Mouse (Mus musculus) bone marrow macrophage, adult 2 months (primary cell): ENCODE results near the gene Phf1. TPM values are rescaled to one million over a fixed set of nuclear protein-coding genes. Genes with fewer than 3 reads are reported as not detected.
"Not testable (repeated sequence)": the region's sequence is repeated elsewhere in the genome, so short reads cannot be mapped to it uniquely, and the experiment has no call there.

Source experiments
- H3K27ac ChIP-seq: 2 replicates; pipeline ENCODE4 v1.5.1; 2012; ENCODE audit warnings: low read depth, low read length; ENCODE audit not compliant: insufficient read depth
- H3K4me1 ChIP-seq: 2 replicates; pipeline ENCODE4 v1.6.1; 2012; ENCODE audit warnings: low read length; ENCODE audit not compliant: control insufficient read depth, insufficient read depth
- H3K4me3 ChIP-seq: 2 replicates; pipeline ENCODE4 v1.5.1; 2012; ENCODE audit warnings: mild to moderate bottlenecking, low read length, moderate library complexity; ENCODE audit not compliant: insufficient read depth
- CTCF ChIP-seq: IDR thresholded peaks from 2 replicates; pipeline ENCODE4 v1.5.1; 2012; ENCODE audit warnings: low read depth, mild to moderate bottlenecking, low read length, moderate library complexity
- POLR2A ChIP-seq: IDR thresholded peaks from 2 replicates; pipeline ENCODE4 v1.6.1; 2012; ENCODE audit warnings: mild to moderate bottlenecking, low read depth, low read length, borderline replicate concordance
- polyA plus RNA-seq: library from polyadenylated mRNA; stranded (reverse); fragments of >200 nt; gene quantifications from 2 replicates; pipeline ENCODE4 v1.2.4, GENCODE M21; 2012; ENCODE audit not compliant: missing spikeins, insufficient read depth, insufficient read length

The Phf1 gene
- polyA plus RNA-seq, 1 experiment, result 34.3 TPM

DNA sequence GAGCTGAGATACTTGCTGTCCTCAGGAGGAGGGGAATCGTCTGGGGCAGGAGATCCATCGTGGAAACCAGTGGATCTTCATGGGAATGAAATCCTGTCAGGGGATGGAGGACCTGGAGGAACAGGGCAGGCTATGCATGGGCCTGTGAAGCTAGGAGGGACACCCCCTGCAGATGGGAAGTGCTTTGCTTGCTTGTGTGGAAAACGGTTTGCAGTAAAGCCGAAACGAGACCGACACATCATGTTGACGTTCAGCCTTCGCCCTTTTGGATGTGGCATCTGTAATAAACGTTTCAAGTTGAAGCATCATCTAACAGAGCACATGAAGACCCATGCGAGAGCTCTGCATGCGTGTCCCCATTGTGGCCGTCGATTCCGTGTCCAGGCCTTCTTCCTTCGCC is 41.7 kb downstream of the Phf1 start:
- peaks cover 16% of the 10 kb centered on the region for H3K4me1 ChIP-seq
- peak overlapping the region; percentile 76 for H3K4me3 ChIP-seq
- H3K27ac ChIP-seq, result no peak overlapping the region
- TF ChIP-seq POLR2A (no peak), CTCF (no peak)

DNA sequence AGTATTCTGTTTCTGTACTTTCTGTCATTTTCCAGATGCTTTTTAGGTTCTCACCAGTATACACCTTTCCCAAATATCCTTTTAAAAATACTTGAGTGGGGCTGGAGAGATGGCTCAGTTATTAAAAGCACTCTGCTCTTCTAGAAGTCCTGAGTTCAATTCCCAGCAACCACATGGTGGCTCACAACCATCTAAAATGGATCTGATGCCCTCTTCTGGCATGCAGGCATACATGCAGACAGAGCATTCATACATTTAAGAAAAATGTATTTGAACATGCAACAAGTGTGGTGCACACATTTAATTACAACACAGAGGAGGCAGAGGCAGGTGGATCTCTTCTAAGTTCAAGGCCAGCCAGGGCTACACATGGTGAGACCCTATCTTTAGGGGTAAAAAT is 42.6 kb downstream of the Phf1 start:
- TF ChIP-seq CTCF (no peak), POLR2A (no peak)
- Histone ChIP-seq H3K4me1 (peaks cover 19% of the 10 kb centered on the region), H3K4me3 (no peak overlapping the region), H3K27ac (no peak overlapping the region)

DNA sequence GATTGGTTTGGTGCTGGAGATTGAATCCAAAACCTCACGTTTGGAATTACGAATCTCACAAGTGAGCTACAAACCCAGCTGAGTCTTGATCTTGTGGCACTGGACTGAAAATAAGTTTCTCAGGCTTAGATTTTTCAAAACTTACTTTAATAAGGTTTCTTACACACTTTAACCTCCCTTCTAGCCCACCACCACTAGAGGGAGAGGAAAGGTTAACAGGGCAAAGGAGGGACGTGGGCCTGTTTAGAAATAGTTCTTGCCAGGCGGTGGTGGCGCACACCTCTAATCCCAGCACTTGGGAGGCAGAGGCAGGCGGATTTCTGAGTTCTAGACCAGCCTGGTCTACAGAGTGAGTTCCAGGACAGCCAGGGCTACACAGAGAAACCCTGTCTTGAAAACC is 44.5 kb downstream of the Phf1 start:
- not testable (repeated sequence) for H3K27ac ChIP-seq, H3K4me3 ChIP-seq
- H3K4me1 ChIP-seq, result peaks cover 19% of the 10 kb centered on the region

DNA sequence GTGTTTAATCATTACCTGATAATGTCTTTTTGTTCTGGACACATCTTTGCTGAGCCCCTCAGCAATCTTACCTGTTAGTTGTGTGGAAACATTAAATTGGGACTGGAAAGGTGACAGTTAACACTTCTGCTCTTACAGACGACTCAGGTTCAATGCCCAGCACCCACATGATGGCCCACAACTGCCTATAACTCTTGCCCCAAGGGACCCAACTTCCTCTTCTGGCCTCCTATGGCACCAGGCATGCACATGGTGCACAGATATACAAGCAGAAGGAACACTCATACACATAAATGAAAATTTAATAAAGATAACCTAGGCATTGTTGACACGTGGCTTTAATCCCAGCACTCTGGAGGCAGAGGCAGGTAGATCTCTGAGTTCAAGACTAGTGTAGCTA is 46.6 kb downstream of the Phf1 start:
- no peak for TF ChIP-seq POLR2A
- TF ChIP-seq CTCF, result no peak
- Histone ChIP-seq H3K4me1 (peaks cover 15% of the 10 kb centered on the region), H3K27ac (no peak overlapping the region), H3K4me3 (no peak overlapping the region)

DNA sequence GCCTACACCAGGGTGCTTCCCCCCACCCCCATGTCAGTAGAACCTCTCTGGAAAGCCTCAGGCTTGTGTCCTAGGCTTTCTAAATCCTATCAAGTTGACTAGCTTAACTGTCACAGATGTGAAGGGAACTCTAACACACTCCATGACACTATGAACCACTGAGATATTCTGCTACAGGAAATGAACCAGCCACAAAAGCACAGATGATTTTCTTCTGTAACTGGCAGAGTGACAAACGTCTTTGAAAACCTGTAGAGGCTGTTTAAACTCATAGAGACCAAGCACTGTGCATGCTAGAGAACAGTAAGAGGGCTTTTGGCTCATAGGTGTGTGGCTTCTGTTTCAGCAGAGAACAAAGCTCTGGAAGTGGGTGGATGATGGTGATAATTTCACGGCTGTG is 48.2 kb downstream of the Phf1 start:
- Histone ChIP-seq H3K4me1 (peaks cover 9% of the 10 kb centered on the region), H3K27ac (no peak overlapping the region), H3K4me3 (no peak overlapping the region)
- TF ChIP-seq POLR2A (no peak), CTCF (no peak)

DNA sequence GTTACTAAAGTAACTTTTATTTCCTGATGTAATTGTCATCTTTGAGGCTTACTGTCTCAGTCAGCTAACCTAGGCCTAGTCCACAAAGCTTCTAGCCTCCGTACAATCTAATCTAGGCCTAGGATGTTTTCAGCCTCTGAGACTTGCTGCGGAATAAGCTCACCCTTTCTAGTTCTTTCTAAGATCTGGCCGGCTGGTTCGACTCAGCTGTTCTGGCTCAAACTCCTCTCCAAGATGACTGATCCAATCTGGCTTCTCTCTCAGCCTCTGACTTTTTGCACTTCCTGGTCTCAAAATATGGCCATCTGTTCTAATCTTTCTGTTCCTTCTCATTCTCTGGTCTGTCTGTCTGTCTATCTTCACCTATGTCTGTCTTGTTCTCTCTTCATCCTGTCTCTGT is 50.5 kb downstream of the Phf1 start:
- TF ChIP-seq CTCF (no peak), POLR2A (no peak)
- H3K27ac ChIP-seq, result no peak overlapping the region
- H3K4me1 ChIP-seq, result peaks cover 9% of the 10 kb centered on the region
- H3K4me3 ChIP-seq, result no peak overlapping the region

DNA sequence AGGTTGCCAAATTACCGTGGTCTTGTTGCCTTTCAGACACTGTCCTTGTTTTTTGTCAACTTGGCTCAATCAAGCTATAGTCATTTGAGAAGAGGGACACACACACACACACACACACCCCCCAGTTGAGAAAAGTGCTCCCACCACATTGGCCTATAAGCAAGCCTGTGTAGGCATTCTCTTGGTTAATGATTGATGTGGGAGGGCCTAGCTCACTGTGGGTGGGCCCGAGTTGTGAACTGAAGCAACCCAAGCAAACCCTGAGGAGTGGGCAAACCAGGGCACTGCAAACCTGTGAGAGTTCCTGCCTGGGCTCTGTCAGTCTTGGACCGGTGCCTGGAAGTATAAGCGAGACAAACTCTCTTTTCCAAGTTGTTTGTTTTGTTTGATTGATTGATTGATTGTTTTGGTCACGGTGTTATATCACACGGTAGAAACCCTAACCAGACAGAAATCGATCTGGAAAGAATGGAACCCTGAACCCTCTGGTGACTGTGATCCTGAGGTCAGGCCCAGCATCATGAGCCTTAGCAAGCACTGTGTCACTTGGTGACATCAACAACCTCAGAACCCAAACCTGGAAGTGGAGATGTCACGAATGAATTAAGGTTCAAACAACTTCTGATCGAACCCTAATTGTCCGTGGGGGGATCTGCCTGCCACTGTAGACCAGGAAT is 52.8 kb downstream of the Phf1 start:
- Histone ChIP-seq H3K4me1 (no peaks in the 10 kb centered on the region), H3K27ac (no peak overlapping the region), H3K4me3 (no peak overlapping the region)
- TF ChIP-seq CTCF (no peak), POLR2A (no peak)

Other genes with a start within 250 kb of the Phf1 start
- 47.9 and 55.0 TPM in 2 replicates for gene Crebrf, start 217.4 kb upstream of the Phf1 start, polyA plus RNA-seq
- gene Bnip1, start 152.0 kb upstream of the Phf1 start, polyA plus RNA-seq, result 25.0 and 25.5 TPM in 2 replicates
- not detected in 2 replicates for gene Nkx2-5, start 88.0 kb upstream of the Phf1 start, polyA plus RNA-seq
- gene Kifc5b, start 16.0 kb upstream of the Phf1 start, polyA plus RNA-seq, result 8.3 and 11.0 TPM in 2 replicates
- 120 and 134 TPM in 2 replicates for gene Cuta, start 6.5 kb downstream of the Phf1 start, polyA plus RNA-seq
- gene Syngap1, start 8.2 kb downstream of the Phf1 start, polyA plus RNA-seq, result 2.4 and 3.5 TPM in 2 replicates
- 10.4 TPM in 2 replicates for gene Zbtb9, start 40.1 kb downstream of the Phf1 start, polyA plus RNA-seq
- gene Bak1, start 96.0 kb downstream of the Phf1 start, polyA plus RNA-seq, result 60.8 and 83.0 TPM in 2 replicates
- gene Itpr3, start 124.3 kb downstream of the Phf1 start, polyA plus RNA-seq, result 3.1 and 3.5 TPM in 2 replicates
- 75.5 and 91.6 TPM in 2 replicates for gene Uqcc2, start 200.9 kb downstream of the Phf1 start, polyA plus RNA-seq
- not detected in 2 replicates for gene Ip6k3, start 234.7 kb downstream of the Phf1 start, polyA plus RNA-seq